Mouse (Mus musculus) myocyte (in vitro differentiated cells): ENCODE measurements around the gene Chaf1b. TPM values are rescaled to one million over a fixed set of nuclear protein-coding genes. Genes with fewer than 3 reads are reported as not detected.

Experiments
- H3K27me3 ChIP-seq: one replicate; pipeline ENCODE4 v1.6.1; 2011; ENCODE audit not compliant: control insufficient read depth, insufficient read depth, insufficient read length
- H3K36me3 ChIP-seq: one replicate; pipeline ENCODE4 v1.6.1; 2011; ENCODE audit not compliant: control insufficient read depth, insufficient read depth
- H3K4me2 ChIP-seq: one replicate; pipeline ENCODE4 v1.6.1; 2011; ENCODE audit warnings: low read depth, control low read depth
- H3K4me3 ChIP-seq: one replicate; pipeline ENCODE4 v1.5.1; 2011; ENCODE audit warnings: mild to moderate bottlenecking, control low read depth, moderate library complexity
- H3K79me2 ChIP-seq: one replicate; pipeline ENCODE4 v1.6.1; 2011; ENCODE audit not compliant: control insufficient read depth, insufficient read depth
- H3ac ChIP-seq: one replicate; pipeline ENCODE4 v1.6.1; 2011; ENCODE audit not compliant: control insufficient read depth, insufficient read length
- CEBPB ChIP-seq: IDR thresholded peaks from 2 replicates; pipeline ENCODE4 v1.6.1; 2011; ENCODE audit warnings: mild to moderate bottlenecking, moderate library complexity; ENCODE audit not compliant: poor library complexity, insufficient read depth, severe bottlenecking
- E2F4 ChIP-seq: IDR thresholded peaks from one replicate; pipeline ENCODE4 v1.6.1; 2011; ENCODE audit warnings: mild to moderate bottlenecking, control low read depth, moderate library complexity; ENCODE audit not compliant: insufficient read depth
- MAX ChIP-seq: IDR thresholded peaks from one replicate; pipeline ENCODE4 v1.6.1; 2011; ENCODE audit warnings: low read depth, mild to moderate bottlenecking, control low read depth
- MYOD1 ChIP-seq, 3 experiments: IDR thresholded peaks; one replicate each; pipeline ENCODE4 v1.6.1; 2011; ENCODE audit warnings: control low read depth in 2 of 3, low read depth in 2 of 3, mild to moderate bottlenecking in 2 of 3, moderate library complexity in 1 of 3; ENCODE audit not compliant: insufficient read length in 2 of 3, control insufficient read depth in 1 of 3
- MYOG ChIP-seq, 3 experiments: IDR thresholded peaks; one replicate each; pipeline ENCODE4 v1.6.1; 2011; ENCODE audit warnings: control low read depth in 2 of 3, low read depth in 2 of 3, mild to moderate bottlenecking in 2 of 3; ENCODE audit not compliant: insufficient read length in 2 of 3, control insufficient read depth in 1 of 3, insufficient read depth in 1 of 3
- POLR2A ChIP-seq: IDR thresholded peaks from one replicate; pipeline ENCODE4 v1.6.1; 2011; ENCODE audit warnings: low read depth, mild to moderate bottlenecking, control low read depth, moderate library complexity; ENCODE audit not compliant: insufficient read length
- POLR2AphosphoS2 ChIP-seq: IDR thresholded peaks from one replicate; pipeline ENCODE4 v1.6.1; 2011; ENCODE audit warnings: low read depth, control low read depth; ENCODE audit not compliant: insufficient read length
- REST ChIP-seq: IDR thresholded peaks from one replicate; pipeline ENCODE4 v1.6.1; 2011; ENCODE audit warnings: mild to moderate bottlenecking, control low read depth, moderate library complexity; ENCODE audit not compliant: insufficient read depth, insufficient read length
- SRF ChIP-seq: IDR thresholded peaks from one replicate; pipeline ENCODE4 v1.6.1; 2011; ENCODE audit warnings: low read depth; ENCODE audit not compliant: control insufficient read depth, insufficient read length
- TCF12 ChIP-seq: IDR thresholded peaks from one replicate; pipeline ENCODE4 v1.6.1; 2011; ENCODE audit warnings: mild to moderate bottlenecking, control low read depth; ENCODE audit not compliant: poor library complexity, insufficient read depth, severe bottlenecking
- TCF3 ChIP-seq: IDR thresholded peaks from one replicate; pipeline ENCODE4 v1.6.1; 2011; ENCODE audit warnings: low read depth, control low read depth; ENCODE audit not compliant: insufficient read length
- USF1 ChIP-seq: IDR thresholded peaks from one replicate; pipeline ENCODE4 v1.6.1; 2011; ENCODE audit warnings: low read depth, mild to moderate bottlenecking, control low read depth, moderate library complexity
- polyA plus RNA-seq: library from polyadenylated mRNA; unstranded; fragments of >200 nt; fragmentation: generic; extraction: Trizol; gene quantifications from one replicate; pipeline ENCODE4 v1.2.1, GENCODE M21; 2012; ENCODE audit warnings: missing spikeins

The Chaf1b gene
- polyA plus RNA-seq, 1 experiment, result 7.1 TPM

DNA sequence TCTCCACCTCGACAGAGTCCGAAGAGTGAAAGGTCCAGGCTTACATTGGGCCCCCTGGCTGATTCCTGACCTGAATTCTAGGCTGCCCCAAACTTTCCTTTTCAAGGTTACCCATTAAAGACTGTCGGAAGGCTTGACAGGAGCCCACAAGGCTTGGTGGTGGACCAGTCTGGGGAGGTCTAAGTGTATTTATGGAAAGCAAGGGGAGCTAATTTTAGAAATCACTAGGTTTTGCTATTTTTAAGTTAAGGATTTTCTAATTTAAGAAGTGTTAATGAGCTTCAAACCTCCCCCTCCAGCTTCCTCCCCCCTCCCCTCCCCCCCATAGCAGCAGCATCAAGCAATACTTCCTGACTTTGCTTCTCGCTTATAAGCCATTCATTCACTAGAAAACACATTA is 37.0 kb downstream of the Chaf1b start:
- TF ChIP-seq MAX (no peak), E2F4 (no peak), MYOG (IDR thresholded peaks at IDR 0.05; ENCODE audit: control insufficient read depth in 1 of 3, insufficient read depth in 1 of 3, insufficient read length in 2 of 3, low read depth in 2 of 3) (no peak), TCF3 (no peak), USF1 (no peak), POLR2A (no peak), CEBPB (no peak), MYOD1 (IDR thresholded peaks at IDR 0.05; ENCODE audit: control insufficient read depth in 1 of 3, insufficient read length in 2 of 3, low read depth in 2 of 3) (no peak), SRF (no peak), POLR2AphosphoS2 (no peak), TCF12 (no peak), REST (no peak)

DNA sequence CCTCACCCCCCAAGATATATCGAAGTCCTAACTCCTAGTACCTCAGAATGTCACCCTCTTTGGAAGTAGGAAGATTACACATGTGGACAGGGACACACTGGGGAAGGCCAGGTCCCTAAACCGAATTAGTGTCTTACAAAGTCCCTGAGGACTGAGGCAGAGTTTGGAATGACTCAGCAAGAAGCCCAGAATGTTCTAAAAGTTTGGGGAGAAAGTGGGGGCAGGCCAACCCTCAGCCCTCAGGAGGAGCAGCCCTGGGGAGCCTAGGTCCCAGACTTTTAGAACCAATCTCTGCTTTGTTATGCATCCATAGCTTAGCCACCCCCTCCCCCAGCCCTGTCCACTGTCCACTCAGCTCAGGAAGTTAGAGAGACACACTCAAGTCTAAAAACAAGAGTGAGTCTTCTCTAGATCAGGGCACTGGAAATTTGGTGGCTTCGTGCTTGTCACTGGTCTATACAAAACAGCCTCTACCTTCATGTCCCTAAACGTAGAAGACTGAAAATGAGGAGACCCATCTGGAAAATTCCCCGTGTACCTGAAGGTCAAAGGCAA is 39.2 kb downstream of the Chaf1b start:
- H3K27me3 ChIP-seq, result no peaks in the 10 kb centered on the region
- no peak overlapping the region for H3K4me3 ChIP-seq
- no peaks in the 10 kb centered on the region for H3K79me2 ChIP-seq
- H3ac ChIP-seq, result no peak overlapping the region
- H3K4me2 ChIP-seq, result no peak overlapping the region
- H3K36me3 ChIP-seq, result no peaks in the 10 kb centered on the region
- TF ChIP-seq TCF3 (no peak), POLR2A (no peak), REST (no peak), SRF (no peak), POLR2AphosphoS2 (no peak), MYOD1 (IDR thresholded peaks at IDR 0.05; ENCODE audit: control insufficient read depth in 1 of 3, insufficient read length in 2 of 3, low read depth in 2 of 3) (no peak), USF1 (no peak), CEBPB (no peak), E2F4 (no peak), MAX (no peak), MYOG (IDR thresholded peaks at IDR 0.05; ENCODE audit: control insufficient read depth in 1 of 3, insufficient read depth in 1 of 3, insufficient read length in 2 of 3, low read depth in 2 of 3) (no peak), TCF12 (no peak)

More for the DNA sequence above, 37.0 kb downstream of the Chaf1b start:
- Histone ChIP-seq H3ac (no peak overlapping the region), H3K36me3 (no peaks in the 10 kb centered on the region), H3K79me2 (no peaks in the 10 kb centered on the region), H3K4me2 (no peak overlapping the region), H3K4me3 (no peak overlapping the region), H3K27me3 (no peaks in the 10 kb centered on the region)

DNA sequence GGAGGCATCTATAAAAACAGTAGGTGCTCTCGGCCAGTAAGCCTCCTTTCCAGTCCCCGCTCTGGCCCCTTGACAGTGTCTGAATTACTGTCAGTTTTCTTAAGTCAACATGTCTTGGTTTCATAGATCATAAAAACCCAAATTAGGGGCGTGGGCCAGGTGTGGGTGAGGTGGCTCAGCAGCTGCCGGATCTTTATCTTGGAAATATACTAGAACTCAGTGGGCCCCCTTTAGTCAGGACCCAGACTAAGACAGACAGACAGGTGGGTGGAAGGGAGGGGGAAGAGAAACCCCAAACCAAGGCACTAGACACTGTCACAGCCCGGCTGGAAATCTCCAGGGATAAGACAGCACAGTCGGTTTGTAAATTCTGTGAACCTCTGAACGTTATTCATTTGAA is 40.1 kb downstream of the Chaf1b start:
- no peak overlapping the region for H3K4me2 ChIP-seq
- H3K4me3 ChIP-seq, result no peak overlapping the region
- no peaks in the 10 kb centered on the region for H3K27me3 ChIP-seq
- H3K79me2 ChIP-seq, result no peaks in the 10 kb centered on the region
- TF ChIP-seq CEBPB (no peak), USF1 (no peak)
- no peaks in the 10 kb centered on the region for H3K36me3 ChIP-seq
- H3ac ChIP-seq, result no peak overlapping the region

DNA sequence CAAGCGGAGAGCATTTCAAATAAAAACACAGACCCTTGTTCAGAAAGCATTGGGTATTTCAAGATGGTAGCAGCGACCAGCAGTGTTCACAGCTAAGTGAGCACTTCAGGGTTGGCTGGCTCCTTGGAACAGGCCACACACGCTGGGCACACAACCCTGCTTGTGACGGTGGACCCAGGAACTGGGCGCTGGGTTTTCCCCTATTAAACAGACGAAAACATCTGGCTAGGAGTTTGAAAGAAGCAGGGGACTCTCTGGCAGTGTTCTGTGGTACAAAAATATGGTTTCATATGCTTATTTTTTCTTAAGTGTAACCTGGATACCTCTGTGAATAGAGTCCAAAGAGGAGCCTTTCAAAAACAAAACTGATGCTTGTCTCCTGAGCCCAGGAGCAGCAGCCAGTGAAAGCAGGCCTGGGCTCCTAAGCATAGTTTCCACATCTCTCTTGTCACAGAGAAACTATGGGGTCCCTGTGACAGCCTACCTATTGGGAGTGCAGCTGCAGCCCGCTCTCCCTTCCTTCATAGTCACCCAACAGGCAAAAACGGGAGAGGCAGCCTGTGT is 42.1 kb downstream of the Chaf1b start:
- H3K4me3 ChIP-seq, result no peak overlapping the region
- TF ChIP-seq MYOG (IDR thresholded peaks at IDR 0.05; ENCODE audit: control insufficient read depth in 1 of 3, insufficient read depth in 1 of 3, insufficient read length in 2 of 3, low read depth in 2 of 3), result no peak
- no peak for TF ChIP-seq REST
- no peak for TF ChIP-seq TCF12
- no peak for TF ChIP-seq SRF
- no peak for TF ChIP-seq MYOD1 (IDR thresholded peaks at IDR 0.05; ENCODE audit: control insufficient read depth in 1 of 3, insufficient read length in 2 of 3, low read depth in 2 of 3)
- TF ChIP-seq POLR2AphosphoS2, result no peak
- no peak for TF ChIP-seq MAX
- no peak for TF ChIP-seq TCF3
- no peak for TF ChIP-seq POLR2A
- no peak for TF ChIP-seq CEBPB
- no peak for TF ChIP-seq E2F4
- no peak for TF ChIP-seq USF1
- no peak overlapping the region for H3ac ChIP-seq
- no peaks in the 10 kb centered on the region for H3K27me3 ChIP-seq
- no peaks in the 10 kb centered on the region for H3K79me2 ChIP-seq
- H3K36me3 ChIP-seq, result no peaks in the 10 kb centered on the region
- no peak overlapping the region for H3K4me2 ChIP-seq

DNA sequence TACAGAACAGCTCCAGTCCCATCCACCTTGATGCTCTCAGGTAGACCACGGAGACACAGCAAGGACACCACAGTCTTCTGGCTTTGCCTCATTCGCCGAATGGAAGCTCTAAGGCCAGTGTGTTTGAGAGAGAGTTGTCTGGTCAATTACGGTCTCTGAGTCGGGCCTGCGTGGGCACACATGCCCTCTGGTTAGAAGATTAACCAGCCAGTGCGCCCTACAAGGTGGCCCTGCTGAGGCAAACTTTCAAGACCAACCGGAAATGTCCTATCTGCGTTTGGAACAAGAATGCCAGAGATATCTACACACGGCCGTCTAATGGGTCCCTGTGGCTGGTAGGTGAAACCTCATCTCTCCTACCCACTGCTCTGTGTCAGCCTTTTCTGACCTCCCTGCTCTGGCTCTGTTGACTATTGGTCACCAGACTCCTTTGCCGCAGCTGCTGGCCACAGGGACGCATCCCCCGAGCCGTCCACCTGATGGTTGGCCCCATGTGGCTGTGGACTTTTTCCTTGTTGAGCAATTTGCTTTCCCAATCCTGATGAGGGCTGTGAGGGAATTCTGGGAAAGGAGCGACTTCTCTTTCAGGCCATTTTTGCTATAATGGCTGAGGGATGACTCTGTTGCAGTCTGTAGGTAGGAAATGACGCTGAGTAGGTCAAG is 45.8 kb downstream of the Chaf1b start:
- Histone ChIP-seq H3K4me2 (no peak overlapping the region), H3ac (no peak overlapping the region), H3K4me3 (no peak overlapping the region), H3K79me2 (no peaks in the 10 kb centered on the region), H3K36me3 (no peaks in the 10 kb centered on the region), H3K27me3 (no peaks in the 10 kb centered on the region)
- no peak for TF ChIP-seq CEBPB
- TF ChIP-seq POLR2A, result no peak
- TF ChIP-seq MYOD1 (IDR thresholded peaks at IDR 0.05; ENCODE audit: control insufficient read depth in 1 of 3, insufficient read length in 2 of 3, low read depth in 2 of 3), result no peak
- no peak for TF ChIP-seq USF1
- no peak for TF ChIP-seq SRF
- TF ChIP-seq E2F4, result no peak
